Mouse (Mus musculus): ENCODE measurements around the gene Sik3.

GRCm38 (mm10) chr9:46272070-46272469 lies 259.4 kb downstream of the Sik3 start:
- TF ChIP-seq POLR2A (IDR thresholded peaks at IDR 0.05; ENCODE audit: insufficient read depth, low read depth, low read length) (no peak), CTCF (IDR thresholded peaks at IDR 0.05) (no peak), EP300 (IDR thresholded peaks at IDR 0.05; ENCODE audit: insufficient read depth, low read depth, low read length) (no peak)
